Mouse (Mus musculus) embryonic fibroblast, embryonic 13.5 days (primary cell): ENCODE results near the gene Surf6.

Experiments used
- CTCF ChIP-seq: IDR thresholded peaks from 2 replicates; pipeline ENCODE4 v1.5.1; 2011; ENCODE audit warnings: mild to moderate bottlenecking, control low read depth, low read length, moderate library complexity, borderline replicate concordance; ENCODE audit not compliant: insufficient read depth
- POLR2A ChIP-seq: IDR thresholded peaks from 2 replicates; pipeline ENCODE4 v1.6.1; 2011; ENCODE audit warnings: low read depth, mild to moderate bottlenecking, control low read depth, low read length, moderate library complexity

GRCm38 (mm10) chr2:26914148-26914941 lies 11.7 kb upstream of the Surf6 start:
- TF ChIP-seq CTCF (no peak), POLR2A (no peak; the same call in 1 of the 2 replicates)
